Mouse (Mus musculus): ENCODE data around the gene Tnfrsf19. TPM values are rescaled to one million over a fixed set of nuclear protein-coding genes. Genes with fewer than 3 reads are reported as not detected.

The Tnfrsf19 gene
- polyA plus RNA-seq, 1 experiment from 2014 or later = 0.49 TPM

DNA sequence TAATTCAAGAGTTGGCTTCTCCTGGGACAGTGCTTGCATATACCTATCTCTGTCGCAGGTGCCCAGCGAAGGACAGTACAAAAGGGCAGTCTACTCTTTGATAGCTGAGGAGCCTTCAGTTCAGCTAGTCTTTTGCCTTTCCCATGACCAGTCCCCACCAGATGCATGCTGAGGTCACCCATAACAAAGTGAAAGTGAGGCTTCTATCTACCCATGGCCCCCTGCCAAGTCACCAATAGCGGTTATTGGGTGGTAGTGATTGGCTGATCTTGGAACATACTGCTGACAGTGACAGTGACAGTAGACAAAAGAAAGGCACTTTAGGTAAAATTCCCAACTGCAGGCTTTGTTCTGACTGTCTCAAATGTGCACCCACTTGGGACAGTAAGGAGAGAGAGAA, 53.2 kb downstream of the Tnfrsf19 start:
- no peak for TF ChIP-seq CTCF (IDR thresholded peaks at IDR 0.05)
- DNase-seq (ENCODE audit: low read depth, low spot score) (no peak), ATAC-seq (no peak)
- H3K27me3 ChIP-seq = peaks cover 9% of the 10 kb centered on the region
- ChIA-PET CTCF (no interaction called here), POLR2A (no interaction called here)
- in situ Hi-C loops (cut with MboI; ENCODE audit: low pct_unique_long_range_greater_than_20kb) = no loop called here

DNA sequence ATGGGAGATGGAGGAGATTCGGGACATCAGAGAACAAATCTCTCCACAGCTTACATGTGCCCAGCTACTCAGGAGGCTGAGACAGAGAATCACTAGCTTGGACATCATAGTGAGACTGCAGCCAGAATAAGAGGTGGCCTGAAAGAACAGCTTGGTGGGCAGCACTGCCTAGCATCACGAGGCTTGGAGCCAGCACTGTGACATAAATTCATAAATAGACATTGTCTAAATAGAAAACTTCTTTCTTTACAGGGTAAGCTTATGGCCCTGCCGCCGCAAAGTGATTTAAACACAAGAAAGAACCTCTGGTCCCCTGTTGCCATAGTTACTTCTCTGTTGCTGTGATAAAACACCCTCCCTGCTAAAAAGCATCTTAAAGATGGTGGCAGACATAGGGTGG, 54.1 kb downstream of the Tnfrsf19 start:
- in situ Hi-C loops (cut with MboI; ENCODE audit: low pct_unique_long_range_greater_than_20kb) = no loop called here
- ChIA-PET CTCF (no interaction called here), POLR2A (no interaction called here)
- no peak for ATAC-seq
- TF ChIP-seq CTCF (IDR thresholded peaks at IDR 0.05) = no peak
- H3K27me3 ChIP-seq = peaks cover under 1% of the 10 kb centered on the region
- DNase-seq (ENCODE audit: low read depth, low spot score) = no peak

DNA sequence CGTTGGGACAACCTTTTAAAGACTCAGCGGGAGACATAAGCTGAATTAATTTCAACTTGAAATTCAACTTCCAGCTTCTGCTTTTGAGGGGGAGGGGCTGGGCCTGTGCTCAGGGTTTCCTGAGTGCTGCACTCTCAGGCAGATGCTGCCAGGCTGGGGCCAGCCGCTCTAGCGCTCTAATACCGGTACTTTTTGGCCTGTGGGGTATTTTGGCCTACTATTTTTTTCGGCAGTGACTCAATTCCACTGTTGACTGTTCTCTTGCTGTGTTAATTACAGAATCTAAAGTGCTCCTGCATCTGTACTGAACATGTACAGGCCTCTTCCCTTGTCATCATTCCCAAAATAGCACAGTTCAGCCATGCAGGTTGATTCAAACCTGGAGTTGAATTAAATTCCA, 58.1 kb downstream of the Tnfrsf19 start:
- no peak for TF ChIP-seq CTCF (IDR thresholded peaks at IDR 0.05)
- in situ Hi-C loops (cut with MboI; ENCODE audit: low pct_unique_long_range_greater_than_20kb) = no loop called here
- POLR2A ChIA-PET = no interaction called here
- ATAC-seq (no peak), DNase-seq (ENCODE audit: low read depth, low spot score) (no peak)
- H3K27me3 ChIP-seq = peaks cover 14% of the 10 kb centered on the region
- CTCF ChIA-PET = no interaction called here

DNA sequence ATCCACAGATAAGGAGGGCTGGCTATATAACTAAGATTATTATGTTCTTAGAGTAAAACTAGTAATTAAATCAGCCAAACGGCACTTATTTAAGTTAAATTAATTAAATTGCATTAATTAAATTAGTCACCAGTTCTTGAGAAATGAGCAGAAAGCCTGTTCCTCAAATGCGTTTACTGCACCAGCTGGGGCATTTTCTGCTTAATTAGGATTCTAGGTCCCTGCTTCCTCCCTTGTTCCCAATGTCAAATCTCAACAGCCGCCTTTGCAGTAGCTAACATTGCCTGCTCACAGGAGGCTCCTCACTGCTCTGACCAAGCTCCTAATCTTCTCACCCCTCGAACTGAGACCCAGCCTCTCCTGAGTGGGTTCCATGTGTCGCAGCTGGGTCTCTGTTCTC, 59.4 kb downstream of the Tnfrsf19 start:
- POLR2A ChIA-PET = no interaction called here
- DNase-seq (ENCODE audit: low read depth, low spot score) = no peak
- CTCF ChIA-PET = no interaction called here
- TF ChIP-seq CTCF (IDR thresholded peaks at IDR 0.05) = no peak
- ATAC-seq = no peak
- in situ Hi-C loops (cut with MboI; ENCODE audit: low pct_unique_long_range_greater_than_20kb) = no loop called here
- H3K27me3 ChIP-seq = peaks cover 14% of the 10 kb centered on the region

DNA sequence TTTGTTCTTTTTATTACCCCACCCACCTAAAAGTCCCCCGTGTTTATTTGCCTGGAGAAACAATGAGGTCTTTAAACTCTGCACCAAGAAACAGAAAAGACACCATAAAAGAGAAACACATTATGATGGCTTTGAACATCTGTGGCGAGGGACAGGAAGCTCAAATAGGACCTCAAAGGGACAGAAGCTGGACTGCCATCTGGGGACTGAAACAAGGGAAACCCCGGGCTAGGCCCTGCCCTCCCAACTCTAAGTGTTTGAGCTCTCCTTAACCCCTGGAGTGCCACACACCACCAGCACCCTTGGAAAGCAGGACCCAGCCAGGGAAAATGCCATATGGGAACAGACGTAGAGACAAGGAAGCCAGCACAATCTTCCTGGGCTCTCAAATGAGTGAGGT, 61.2 kb downstream of the Tnfrsf19 start:
- in situ Hi-C loops (cut with MboI; ENCODE audit: low pct_unique_long_range_greater_than_20kb) = no loop called here
- ATAC-seq = no peak
- DNase-seq (ENCODE audit: low read depth, low spot score) = no peak

DNA sequence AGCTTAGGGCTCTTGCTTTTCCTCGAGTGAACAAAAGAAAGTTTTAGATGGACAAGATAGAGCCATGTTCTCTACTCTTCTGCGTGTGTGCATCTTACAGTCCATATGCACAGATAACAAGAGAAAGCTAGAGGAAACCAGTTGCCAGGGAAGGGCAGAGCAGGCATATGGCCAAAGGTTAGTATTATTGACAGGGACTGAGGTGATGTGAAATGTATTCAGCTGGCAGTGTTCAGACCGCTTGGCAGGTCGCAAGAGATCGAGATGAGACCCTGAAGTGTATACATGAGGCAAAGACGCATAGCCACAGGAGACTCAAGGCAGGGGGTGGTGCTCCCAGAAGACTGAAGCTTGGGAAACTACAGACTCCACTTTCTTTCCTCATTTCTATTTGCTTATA, 62.0 kb downstream of the Tnfrsf19 start:
- ChIA-PET POLR2A (no interaction called here), CTCF (no interaction called here)
- peaks cover 20% of the 10 kb centered on the region for H3K27me3 ChIP-seq
- no peak for TF ChIP-seq CTCF (IDR thresholded peaks at IDR 0.05)
- ATAC-seq (no peak), DNase-seq (ENCODE audit: low read depth, low spot score) (no peak)
- in situ Hi-C loops (cut with MboI; ENCODE audit: low pct_unique_long_range_greater_than_20kb) = no loop called here

More for the DNA sequence above, 61.2 kb downstream of the Tnfrsf19 start:
- peaks cover 14% of the 10 kb centered on the region for H3K27me3 ChIP-seq
- POLR2A ChIA-PET = no interaction called here
- CTCF ChIA-PET = no interaction called here
- no peak for TF ChIP-seq CTCF (IDR thresholded peaks at IDR 0.05)

DNA sequence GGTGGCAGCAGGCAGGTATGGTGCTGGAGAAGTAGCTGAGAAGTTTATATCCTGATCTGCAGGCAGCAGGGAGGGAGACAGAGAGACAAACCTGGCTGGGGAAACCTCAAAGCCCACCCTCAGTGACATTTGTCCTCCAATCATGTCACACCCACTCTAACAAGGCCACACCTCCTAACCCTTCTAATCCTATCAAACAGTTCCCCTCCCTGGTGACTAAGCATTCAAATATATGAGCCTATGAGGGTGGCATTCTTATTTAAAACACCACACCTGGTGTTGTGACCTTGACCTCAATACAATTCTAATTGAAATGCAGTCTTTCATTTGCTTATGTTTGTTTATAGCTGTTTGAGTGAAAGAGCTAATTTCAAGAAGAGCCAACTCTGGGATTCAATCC, 64.2 kb downstream of the Tnfrsf19 start:
- ChIA-PET CTCF (interaction anchor here (1.3 kb wide), 1 partner anchor 9 kb away, joined by 3 read pairs; no protein-coding TSS in a partner anchor), POLR2A (no interaction called here)
- DNase-seq (ENCODE audit: low read depth, low spot score) (no peak), ATAC-seq (no peak)
- no peak for TF ChIP-seq CTCF (IDR thresholded peaks at IDR 0.05)
- H3K27me3 ChIP-seq = peaks cover 20% of the 10 kb centered on the region
- in situ Hi-C loops (cut with MboI; ENCODE audit: low pct_unique_long_range_greater_than_20kb) = no loop called here

DNA sequence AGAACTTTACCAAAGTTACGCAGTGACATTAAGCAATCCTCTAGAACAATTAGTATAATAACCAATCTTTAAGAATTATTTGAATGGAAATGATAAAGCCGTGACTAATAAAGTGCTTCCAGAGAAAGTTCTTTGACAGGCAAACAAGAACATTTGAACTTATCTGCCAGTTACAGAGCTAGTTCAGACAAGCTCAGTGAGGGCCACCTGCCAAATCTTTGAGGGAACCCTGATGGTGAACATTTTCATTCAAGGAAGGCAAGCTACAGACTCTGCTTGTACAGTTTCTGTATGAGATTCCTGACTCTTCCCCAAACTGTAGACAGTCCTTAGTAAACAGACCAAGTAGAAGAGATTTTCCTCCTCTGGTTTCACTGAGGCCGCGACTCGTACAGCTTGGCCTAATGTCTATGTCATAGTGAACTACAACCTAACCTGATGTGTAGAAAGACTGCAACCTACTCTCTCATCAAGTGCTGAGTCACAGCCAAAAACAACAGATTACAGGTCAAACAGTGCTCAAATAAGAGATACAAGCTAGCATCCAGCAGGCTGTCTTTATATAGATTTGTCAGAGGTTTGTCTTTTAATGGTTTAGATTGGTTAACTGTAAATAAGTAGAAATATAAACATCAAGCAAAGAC, 65.9 kb downstream of the Tnfrsf19 start:
- TF ChIP-seq CTCF (IDR thresholded peaks at IDR 0.05) = no peak
- in situ Hi-C loops (cut with MboI; ENCODE audit: low pct_unique_long_range_greater_than_20kb) = no loop called here
- CTCF ChIA-PET = no interaction called here
- POLR2A ChIA-PET = no interaction called here
- DNase-seq (ENCODE audit: low read depth, low spot score) (no peak), ATAC-seq (no peak)
- H3K27me3 ChIP-seq = peaks cover 15% of the 10 kb centered on the region

DNA sequence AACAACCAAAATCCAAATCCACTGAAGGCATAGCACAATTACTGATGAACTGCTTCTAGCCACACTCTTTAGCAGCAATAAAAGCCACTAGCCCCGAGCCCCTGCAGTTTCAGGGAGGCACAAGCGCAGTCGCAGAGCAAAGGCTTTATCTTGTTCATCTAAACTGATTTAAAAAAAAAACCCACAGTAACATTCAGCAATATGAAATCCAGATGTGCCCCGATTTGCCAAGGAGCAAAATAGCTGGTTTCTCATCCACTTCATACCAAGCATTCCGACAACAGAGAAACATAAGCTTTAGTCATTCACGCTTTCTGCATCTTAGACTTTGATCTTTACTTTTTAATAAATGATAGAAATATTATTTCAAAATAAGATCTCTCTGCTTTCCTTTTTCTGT, 68.2 kb downstream of the Tnfrsf19 start:
- H3K27me3 ChIP-seq = peaks cover 10% of the 10 kb centered on the region
- ATAC-seq (no peak), DNase-seq (ENCODE audit: low read depth, low spot score) (no peak)
- CTCF ChIA-PET = no interaction called here
- in situ Hi-C loops (cut with MboI; ENCODE audit: low pct_unique_long_range_greater_than_20kb) = no loop called here
- no peak for TF ChIP-seq CTCF (IDR thresholded peaks at IDR 0.05)
- POLR2A ChIA-PET = interaction anchor here (0.6 kb wide), 1 partner anchor 164 kb away, joined by 5 read pairs; no protein-coding TSS in a partner anchor

DNA sequence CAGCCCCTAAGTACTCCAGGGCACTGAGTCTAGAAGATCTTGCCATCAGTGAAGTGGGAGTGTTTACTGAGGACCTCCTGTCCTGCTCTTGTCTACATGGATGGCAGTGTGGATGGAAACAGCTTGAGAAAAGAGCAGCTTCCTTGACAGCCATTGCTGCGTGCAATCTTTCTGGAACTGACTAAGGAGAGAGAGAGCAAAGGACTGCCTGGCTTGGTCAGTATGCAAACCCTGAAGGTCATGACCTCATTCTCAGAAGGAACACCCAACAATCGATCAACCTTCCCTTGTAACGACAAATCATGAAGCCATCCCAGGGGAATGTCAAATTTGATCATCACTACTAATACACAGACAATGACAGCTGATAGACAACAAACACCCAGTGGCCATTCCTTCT, 70.1 kb downstream of the Tnfrsf19 start:
- TF ChIP-seq CTCF (IDR thresholded peaks at IDR 0.05) = no peak
- H3K27me3 ChIP-seq = peaks cover 13% of the 10 kb centered on the region
- no peak for ATAC-seq
- POLR2A ChIA-PET = no interaction called here
- CTCF ChIA-PET = no interaction called here
- DNase-seq (ENCODE audit: low read depth, low spot score) = no peak
- in situ Hi-C loops (cut with MboI; ENCODE audit: low pct_unique_long_range_greater_than_20kb) = no loop called here

DNA sequence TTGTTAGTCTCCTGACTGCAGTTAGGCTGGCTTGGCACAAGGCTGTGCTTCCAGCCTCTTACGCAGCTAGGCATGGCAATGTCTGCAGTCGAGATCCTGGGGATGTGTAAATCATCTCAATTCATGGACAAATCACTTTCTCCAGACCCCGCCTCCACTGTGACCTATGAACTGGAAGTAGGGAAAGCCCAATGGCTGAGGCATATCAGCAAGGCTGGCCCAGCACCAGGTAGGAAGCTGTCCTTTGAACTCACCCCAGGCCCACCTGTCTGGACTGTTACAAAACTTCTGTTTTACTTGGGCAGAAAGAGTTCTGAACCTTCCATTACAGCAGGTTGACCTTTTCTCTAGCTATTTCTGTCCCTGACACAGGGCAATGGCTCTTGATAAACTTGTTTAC, 70.6 kb downstream of the Tnfrsf19 start:
- ChIA-PET CTCF (no interaction called here), POLR2A (no interaction called here)
- in situ Hi-C loops (cut with MboI; ENCODE audit: low pct_unique_long_range_greater_than_20kb) = no loop called here
- DNase-seq (ENCODE audit: low read depth, low spot score) (no peak), ATAC-seq (no peak)
- H3K27me3 ChIP-seq = peaks cover 13% of the 10 kb centered on the region
- no peak for TF ChIP-seq CTCF (IDR thresholded peaks at IDR 0.05)

DNA sequence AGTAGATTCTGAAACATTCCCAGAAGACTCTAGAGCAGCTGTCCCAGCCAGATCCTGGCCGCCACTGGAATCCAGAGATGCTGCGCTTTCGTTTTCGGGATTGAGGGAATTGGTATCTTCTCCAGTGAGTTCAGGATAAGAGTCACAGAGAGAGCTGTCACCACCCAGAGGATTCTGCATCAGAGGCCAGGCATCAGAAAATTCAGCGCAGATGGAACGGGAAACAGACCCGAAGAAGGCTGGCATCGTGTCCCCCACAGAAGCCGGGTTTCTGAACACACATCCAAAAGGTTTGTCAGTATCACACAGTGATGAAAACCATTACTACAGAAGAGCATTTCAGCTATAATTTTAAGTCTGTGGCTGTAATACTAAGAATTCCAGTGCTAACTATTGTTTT, 75.3 kb downstream of the Tnfrsf19 start:
- DNase-seq (ENCODE audit: low read depth, low spot score) (no peak), ATAC-seq (no peak)
- ChIA-PET CTCF (no interaction called here), POLR2A (no interaction called here)
- in situ Hi-C loops (cut with MboI; ENCODE audit: low pct_unique_long_range_greater_than_20kb) = no loop called here
- TF ChIP-seq CTCF (IDR thresholded peaks at IDR 0.05) = no peak
- H3K27me3 ChIP-seq = peaks cover 6% of the 10 kb centered on the region
